Mouse (Mus musculus) left cerebral cortex, adult 9 months (tissue): ENCODE data around the gene Tmem240.
A peak's percentile ranks its signal among the peaks of the same experiment; 100 is the strongest.
"Not testable (repeated sequence)": the region's sequence is repeated elsewhere in the genome, so short reads cannot be mapped to it uniquely, and the experiment has no call there.

Experiments used
- DNase-seq, 2 experiments: peaks; one replicate each; pipeline ENCODE4 v3.0.0; 2022; ENCODE audit warnings: low spot score in 2 of 2

Tmem240 gene

DNA sequence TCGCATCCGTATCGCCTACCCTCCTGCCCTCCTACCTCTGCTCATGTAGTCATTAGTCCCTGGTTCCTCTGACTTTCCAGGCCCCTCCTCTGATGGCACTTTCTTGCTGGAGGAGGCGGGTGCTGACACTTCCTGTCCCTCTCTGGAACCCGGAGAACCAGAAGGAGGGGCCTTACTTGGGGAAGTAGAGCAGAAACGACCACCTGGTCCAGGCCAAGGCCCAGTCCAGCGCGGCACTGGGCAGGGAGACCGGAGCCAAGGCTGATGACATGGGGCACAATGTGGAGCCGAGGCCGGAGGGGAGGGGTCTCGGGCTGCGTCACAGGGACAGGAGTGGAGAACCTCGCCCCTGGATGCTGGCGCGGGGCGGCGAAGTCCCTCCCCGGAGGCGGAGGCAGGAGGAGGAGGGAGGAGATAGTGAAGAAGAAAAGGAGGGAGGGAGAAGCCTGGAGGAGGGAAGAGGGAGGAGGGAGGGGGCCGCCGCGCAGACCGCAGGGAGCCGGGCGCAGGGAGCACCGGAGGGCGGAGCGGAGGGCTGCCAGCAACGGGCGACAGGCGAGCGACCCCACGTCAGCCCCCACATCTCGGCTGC, at the start of gene Tmem240:
Gene Tmem240 (plus strand): TSS at position 451 of the 592 bp plus-strand sequence.
- DNase-seq = peak; percentile 81 to 89

DNA sequence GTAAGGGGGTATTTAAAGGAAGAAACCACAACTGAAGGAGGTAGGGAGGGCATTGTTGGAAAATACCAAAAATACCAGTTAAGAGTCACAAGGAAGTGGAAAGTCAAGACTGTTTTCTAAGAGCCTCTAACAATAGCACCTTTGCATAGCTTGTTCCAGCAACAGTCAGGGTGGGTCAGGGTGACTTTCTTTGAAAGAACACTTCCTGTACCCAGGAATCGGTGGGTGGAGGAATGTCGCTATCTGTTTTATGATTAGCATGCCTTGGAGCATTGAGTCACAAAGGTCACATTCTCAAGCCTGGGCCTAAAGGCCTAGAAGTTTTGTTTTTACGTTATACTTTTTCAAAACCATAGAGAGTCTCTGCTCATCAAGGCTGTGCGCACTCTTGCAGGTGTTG, 46.8 kb upstream of the Tmem240 start:
- not testable (repeated sequence) for DNase-seq

DNA sequence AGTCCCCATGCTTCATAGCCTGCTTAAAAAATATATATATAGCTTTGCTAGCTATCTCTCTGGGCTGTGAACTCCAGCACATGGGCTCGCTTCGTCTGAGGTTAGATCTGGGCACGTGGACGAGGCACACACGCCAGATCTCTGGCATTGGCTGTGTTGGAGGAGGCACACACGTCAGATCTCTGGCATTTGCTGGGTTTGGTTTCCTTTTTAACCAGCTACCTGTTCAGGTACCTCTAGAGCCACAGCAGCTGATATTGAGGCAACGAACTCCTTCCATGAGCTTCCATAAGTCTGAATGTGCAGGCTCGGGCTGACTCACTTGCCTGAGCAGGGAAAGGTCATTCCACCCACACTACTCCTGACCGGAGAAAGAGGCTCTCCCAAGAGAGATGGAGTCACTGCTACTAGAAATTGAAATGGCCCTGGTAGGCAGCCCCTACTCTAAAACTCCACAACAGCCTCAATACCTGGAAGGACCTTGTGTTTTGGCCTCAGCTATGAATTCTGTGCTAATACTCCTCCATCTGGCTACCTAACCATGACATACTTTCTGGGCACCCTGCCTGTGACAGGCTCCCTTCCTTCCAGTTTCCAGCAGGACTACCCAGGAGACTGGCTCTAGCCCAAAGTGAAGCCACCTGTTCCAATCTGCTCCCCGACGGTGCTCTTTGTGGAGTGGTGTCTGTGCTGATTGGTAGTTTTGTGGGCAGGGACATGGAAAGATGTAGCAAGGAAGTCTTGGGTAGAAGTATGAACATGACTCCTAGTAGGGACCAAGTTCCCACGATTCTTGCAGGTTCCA, 43.8 kb upstream of the Tmem240 start:
- peak in 1 of 2 experiments; percentile 51 for DNase-seq

DNA sequence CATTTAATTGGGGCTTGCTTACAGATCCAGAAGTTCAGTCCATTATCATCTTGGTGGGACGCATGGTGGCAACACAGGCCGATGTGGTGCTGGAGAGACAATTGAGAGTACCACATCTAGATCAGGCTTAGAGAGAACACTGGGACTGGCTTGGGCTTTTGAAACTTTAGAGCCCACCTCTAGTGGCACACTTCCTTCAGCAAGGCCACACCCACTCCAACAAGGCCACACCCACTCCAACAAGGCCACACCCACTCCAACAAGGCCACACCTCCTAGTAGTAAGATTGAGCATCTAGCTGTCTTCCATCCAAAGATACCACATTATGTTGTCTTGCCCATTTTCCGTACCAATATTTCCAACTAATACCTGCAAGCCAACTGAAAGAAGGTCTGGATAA, 42.2 kb upstream of the Tmem240 start:
- no peak for DNase-seq

DNA sequence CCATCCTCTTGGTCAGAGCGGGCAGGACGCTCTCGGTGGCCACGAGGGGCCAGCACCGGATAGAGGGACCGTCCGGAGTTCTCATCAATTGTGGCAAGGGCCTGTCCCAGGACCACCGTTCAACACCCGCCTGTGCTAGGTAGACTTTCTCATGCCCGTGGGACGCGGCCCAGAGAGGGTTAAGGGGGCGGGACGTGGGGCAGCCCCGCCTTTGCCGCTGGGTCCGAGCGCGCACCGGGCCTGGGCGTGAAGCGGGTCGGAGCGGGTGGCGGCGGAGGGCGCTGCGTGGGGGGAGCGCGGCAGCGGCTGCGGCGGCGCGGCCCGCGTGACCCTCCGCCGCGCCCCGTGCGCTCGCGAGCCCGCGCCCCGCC, 40.5 kb upstream of the Tmem240 start, which contains the start of gene Fndc10:
Gene Fndc10 (plus strand): TSS at position 232 of the 371 bp plus-strand sequence.
- DNase-seq = peak in 1 of 2 experiments; percentile 75

DNA sequence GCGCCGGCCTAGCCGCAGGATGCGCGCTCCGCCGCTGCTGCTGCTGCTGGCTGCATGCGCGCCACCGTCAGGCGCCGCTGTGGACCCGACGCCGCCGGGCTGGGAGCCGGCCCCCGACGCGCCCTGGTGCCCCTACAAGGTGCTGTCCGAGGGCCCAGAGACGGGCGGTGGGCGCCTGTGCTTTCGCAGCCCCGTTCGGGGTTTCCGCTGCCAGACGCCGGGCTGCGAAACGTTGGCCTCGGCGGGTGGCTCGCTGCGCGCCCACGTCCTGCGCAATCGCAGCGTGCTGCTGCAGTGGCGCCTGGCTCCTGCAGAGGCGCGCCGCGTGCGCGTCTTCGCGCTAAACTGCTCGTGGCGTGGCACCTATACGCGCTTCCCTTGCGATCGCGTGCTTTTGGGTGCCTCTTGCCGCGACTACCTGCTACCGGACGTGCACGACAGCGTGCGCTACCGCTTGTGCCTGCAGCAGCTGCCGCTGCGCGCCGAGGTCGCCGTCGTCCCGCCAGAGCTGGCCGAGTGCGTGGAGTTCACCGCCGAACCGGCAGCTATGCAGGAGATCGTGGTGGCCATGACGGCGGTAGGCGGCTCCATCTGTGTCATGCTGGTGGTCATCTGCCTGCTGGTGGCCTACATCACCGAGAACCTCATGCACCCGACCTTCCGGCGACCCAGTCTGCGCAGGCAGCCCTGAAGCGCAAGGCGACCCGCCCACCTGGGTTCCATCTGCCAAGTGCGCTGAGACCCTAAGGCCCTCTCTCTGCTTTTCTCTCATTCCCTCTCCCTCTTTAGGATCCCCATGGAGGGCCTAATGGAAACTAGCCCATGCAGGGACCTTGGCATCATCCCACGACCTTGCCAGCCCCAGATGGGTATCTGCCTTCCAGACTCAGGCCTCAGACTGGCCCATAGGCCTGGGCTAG, 39.9 kb upstream of the Tmem240 start:
- peak; percentile 68 to 80 for DNase-seq

DNA sequence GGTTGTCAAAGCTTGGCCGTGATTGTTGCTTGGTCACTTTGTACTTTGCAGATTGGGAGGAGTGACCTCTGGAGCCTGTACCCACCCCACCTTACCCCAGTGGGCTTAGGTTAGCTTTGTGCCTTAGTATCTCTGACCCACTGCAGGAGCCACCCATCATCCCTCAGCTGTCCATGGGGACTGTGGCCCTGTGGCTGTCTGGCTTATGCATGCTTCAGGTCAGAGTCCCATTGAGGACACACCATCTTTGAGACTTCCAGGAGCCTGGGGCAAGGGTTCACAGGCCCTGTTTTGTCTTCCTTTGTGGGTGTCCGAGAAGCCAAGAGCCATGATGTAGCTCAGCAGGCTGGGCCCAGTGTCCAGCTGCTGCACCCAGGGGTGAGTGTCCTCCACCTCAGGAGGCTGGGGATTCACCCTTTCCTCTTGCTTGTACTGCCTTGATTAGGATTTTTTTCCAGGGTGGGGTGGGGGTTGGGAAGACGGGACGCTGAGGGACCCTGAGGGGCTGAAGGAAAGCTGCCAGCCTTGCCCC, 39.0 kb upstream of the Tmem240 start:
- no peak for DNase-seq

DNA sequence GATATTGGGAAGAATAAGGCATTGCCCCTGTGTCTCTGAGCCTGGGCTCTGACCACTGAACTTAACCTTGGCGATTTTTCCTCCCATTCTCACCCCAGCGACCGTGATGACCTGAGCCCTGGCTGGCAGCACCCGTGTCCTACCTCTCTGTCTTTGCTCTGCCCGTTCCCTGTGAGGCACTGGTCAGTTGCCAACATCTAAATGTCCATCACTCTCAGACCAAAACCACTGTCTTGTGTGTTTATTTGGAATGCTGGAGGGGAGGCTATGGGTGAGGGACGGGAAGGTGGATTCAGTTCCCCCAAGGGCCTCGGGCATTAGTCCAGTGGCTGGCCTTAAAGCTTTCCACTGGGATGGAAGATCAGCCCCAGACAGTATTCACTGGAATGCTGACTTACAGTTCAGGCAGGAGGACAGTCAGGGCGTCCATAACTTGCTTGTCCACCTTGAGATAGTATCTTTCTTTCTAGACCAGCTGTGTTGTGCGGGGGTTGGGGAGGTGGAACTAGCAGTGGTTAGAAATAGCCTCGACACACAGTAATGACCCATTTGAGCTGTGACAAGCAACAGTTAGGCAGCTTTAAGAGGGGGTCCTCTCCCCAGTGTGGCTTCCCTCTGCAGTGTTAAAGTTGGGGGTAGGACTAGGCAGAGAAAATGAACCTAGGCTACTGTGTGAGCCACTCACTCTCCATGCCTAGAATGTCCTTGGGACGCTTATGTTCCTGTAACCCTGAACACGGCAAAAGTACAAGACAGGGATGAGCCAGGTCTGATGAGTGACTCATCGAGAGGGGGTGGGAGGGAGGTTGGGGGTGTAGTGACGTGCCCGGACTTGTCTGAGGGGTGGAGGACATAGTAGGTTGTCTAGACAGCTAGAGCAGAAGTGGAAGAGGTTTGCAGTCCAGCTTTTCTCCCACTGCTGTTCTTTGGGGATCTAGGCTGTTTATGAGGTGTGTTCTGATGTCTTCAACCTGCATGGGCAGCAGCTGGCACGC, 38.0 kb upstream of the Tmem240 start:
- DNase-seq = peak in 1 of 2 experiments; percentile 16

DNA sequence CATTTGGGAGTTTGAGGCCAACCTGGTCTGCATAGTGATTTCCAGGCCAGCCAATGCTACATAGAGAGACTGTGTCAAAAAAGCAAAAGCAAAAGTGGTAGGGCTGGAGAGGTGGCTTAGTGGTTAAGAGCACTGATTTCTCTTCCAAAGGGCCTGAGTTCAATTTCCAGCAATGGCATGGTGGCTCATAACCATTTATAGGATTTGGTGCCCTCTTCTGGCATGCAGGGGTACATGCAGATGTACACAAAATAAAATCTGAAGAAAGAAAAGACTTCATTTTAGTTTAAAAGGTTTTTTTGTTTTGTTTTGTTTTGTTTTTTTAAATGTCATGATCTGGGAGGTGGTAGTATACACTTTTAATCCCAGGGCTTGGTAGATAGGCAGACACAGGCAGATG, 34.2 kb upstream of the Tmem240 start:
- no peak for DNase-seq

DNA sequence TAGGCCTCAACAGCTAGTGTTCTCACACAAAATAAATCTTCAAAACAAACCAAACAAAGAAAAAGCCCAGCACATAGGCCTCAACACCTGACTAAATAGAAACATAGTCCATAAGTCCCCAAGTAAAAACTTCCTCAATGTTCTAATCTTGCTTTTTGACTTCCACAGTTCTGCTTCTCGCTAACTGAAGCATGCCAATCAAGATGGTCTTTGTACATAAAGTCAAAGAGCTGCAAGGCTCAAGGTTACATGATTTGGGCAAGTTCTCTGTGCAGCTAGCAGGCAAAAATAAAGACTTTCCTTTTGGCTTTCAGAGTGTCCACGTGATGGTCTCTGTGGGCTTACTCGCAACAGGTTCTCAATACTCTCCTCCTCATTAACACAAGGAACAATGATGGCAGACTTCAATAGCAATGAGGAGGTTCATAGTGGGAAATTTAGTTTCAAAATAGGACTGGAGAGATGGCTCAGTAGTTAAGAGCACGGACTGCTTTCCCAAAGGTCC, 31.1 kb upstream of the Tmem240 start:
- no peak for DNase-seq

DNA sequence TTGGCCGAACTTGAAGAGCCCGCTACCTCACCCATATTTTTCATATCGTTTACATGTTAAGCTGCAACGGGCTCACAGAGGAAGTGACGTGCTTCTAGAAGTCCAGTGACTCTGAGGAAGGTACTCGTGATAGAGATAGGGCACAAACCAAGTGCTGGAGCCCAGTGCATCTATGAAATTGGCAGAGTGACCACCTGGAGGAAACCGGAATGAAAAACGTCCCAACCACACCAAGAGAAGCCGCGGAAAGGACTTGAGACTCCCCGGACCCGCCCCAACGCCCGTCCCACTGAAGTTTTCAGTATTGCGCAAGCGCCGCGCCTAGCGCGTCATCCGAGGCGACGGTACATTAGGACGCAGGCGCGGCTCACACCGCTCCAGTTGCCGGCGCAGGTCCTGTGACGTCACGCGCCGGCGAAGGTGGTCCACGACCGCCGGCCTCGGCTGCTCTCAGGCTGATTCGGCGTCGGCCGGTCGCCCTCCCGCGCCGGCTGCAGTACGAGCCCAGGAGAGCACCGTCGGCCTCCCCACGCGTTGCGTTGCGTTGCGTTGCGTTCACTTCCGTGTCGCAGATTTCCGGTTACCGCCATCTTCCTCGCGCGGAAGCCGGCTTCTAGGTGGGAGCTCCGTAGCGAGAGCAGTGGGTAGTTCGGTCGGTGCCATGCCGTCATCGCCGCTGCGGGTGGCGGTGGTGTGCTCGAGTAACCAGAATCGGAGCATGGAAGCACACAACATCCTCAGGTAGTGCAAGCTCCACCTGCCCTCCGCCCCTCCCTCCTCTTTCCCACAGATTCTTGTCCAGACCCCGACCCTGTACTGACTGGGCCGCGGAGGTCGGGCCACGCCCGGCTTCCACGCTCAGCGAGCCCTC, 29.6 kb upstream of the Tmem240 start, which contains the start of gene Ssu72:
Gene Ssu72 (plus strand): TSS at position 80 of the 871 bp plus-strand sequence.
- DNase-seq = peak; percentile 87 to 95

DNA sequence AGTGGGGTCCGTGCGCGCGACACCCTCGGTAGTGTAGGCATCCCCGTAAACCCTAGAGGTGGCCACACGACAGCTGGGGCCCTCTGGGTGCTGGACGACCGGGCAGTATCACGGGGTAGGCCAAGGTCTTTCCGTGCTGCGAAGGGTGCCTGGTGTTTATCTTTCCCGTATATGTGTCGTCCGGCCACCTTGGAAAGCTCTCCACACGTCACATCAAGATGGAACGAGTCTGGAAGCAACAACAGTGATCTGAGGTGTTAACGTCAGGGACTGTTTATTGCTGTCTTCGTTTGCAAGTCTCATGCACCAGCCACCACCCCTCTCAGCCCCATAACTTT, 29.0 kb upstream of the Tmem240 start:
- no peak for DNase-seq

DNA sequence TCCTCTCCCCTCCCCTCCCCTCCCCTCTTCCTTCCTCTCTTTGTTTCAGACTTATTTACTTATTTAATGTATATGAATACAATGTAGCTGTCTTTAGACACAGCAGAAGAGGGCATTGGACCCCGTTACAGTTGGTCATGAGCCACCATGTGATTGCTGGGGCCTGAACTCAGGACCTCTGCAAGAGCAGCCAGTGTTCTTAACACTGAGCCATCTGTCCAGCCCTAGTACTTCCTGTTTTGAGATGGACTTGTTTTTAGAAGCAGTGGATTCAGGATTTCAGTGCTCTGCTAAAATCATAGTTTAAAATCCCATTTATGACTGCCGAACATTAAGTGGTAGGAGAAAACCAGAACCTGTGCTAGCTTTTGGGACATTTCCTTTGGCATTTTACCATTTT, 26.0 kb upstream of the Tmem240 start:
- DNase-seq = no peak

DNA sequence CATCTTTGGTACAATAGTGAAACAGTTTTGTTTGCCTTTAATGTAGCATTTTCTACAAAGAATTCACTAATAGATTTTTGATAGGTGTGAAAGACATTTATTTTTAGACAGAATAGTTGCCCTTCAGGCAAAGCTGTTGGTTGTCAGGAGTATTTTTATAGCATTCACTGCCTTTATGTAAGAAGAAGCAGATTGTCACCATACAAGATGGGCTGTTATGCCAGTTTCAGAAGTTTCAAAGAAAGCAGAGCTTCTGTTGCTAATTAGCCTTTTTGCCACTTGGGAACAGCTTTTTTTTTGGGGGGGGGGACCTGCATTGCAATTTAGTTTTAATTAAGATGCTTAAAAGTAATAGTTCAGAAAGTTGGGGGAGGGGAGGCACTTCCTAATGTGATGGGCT, 25.6 kb upstream of the Tmem240 start:
- DNase-seq = no peak

DNA sequence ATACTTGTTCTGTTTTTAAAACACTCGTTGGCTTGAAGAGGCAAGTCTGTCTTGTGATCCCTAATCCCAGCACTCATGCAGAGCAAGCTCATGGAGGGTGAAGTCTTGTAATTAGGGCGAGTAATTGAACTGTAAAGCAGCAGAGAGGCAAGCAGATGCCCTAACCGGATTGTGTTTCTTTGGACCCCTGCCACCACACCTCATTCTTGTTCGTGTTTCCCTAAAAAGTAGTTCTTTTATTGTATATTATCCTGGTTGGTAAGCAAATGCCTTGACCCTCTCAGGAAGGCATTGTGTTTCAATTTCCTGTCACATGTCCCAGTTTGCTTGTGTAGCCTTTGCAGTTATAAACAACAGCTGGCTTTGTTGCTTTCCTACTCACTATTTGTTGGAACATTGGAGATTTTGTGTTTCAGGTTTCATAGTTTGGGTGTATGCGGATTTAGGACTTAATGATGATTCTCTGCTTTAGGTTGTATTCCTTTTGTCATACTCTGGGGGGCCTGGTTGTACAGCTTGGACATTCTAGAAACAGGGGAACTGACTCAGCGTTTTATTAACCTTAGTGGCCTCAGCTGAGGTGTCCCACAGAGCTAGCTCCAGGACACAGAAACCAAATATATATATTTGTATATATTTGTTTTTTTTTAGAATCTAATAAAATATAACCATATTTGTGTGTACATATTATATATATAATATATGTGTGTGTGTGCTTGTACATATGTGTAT, 23.9 kb upstream of the Tmem240 start:
- peak in 1 of 2 experiments; percentile 19 for DNase-seq

DNA sequence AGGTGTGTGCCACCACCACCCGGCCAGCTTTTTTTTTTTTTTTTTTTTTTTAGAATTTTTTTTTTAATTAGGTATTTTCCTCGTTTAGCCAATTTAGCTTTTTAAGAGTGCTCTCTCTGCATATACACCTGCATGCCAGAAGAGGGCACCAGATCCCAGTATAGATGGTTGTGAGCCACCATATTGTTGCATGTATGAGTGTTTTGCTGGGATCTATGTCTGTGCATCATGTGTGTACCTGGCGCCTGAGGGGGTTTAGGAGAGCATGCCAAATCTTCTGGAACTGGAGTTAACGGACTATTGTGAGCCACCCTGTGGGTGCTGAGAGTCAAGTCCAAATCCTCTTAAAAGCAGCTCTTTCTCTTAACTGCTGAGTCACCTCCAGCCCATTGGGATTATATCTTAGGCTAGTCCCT, 12.9 kb upstream of the Tmem240 start:
- no peak for DNase-seq

DNA sequence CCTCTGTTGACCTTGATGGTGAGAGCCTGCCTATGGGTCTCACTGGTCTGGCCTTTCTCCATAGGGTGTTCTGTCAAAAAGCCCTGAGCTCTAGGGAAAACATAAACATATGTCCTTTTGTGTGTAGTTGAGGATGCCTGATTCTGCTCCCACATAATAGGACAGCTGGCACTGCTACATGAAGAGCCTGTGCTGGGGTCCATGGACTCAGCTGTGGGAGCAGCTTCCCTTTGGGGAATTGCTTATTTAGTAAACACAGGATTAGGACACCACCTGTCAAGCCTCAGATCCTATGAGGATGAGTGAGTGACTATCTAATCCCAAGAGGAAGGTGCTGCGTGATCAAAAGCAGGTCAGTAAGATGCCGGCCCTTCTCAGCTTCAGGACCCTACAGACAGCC, 6.6 kb upstream of the Tmem240 start:
- DNase-seq = no peak

DNA sequence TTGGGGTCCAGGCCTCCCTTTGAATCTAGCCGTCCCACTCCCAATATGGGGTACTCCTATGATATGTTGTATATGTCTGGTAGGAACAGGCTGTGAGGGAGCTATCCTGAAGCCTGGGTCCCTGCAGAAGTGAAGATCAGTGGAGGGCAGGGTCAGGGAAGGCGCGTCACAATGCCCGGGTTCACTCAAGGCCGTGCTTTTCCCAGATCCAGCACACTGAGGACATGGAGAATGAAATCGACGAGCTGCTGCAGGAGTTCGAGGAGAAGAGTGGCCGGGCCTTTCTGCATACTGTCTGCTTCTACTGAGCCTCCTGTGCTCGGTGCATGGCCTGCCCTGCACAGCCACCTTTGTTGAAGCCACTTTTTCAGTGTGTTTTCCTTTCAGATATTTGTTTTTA, 1.3 kb upstream of the Tmem240 start:
- no peak for DNase-seq
